ENCODE assay signal across 14 mouse cellular contexts in the genomic region with DNA sequence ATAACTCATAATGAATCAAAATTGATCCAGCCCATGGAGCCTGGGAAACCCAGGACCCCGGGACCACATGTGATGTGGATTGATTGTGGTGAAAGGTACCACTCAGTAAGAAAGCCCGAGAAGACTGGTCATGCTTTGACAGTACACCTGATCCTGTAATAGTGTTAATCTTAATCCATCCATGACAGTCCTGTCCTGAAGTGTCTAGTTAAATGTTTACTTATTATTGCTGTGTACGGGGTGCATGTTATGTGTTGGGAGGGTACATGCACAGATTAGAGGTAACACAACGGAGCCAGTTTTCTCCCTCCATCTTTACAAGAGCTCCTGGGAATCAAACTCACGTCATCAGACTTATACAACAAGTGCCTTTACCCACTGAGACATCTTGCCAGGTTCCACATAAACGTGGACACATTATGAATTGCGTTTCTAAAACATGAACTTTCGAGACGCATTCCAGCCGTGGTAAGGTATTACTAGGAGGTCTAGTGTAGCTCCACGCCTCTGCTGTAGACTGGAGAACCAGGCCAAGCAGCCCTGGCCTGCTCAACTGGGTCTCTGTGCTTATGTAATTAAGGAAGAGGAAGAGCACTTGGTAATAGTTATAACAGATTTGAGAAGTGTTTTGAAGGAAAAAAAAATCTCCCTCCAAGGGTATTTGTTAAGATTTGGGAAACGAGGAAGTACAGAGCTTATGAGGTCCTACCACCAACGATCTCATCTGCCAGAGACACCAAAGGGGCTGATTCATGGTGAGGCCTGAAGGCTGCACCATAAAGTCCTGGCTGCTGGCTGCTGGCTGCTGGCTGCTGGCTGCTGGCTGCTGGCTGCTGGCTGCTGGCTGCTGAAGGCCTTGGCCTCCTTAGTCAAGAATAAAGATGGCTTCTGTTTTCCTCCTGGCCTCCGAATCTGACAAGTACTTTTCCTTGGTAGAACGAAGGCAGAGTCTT. TPM values are rescaled to one million over a fixed set of nuclear protein-coding genes. Genes with fewer than 3 reads are reported as not detected.
A peak's percentile ranks its signal among the peaks of the same experiment; 100 is the strongest.
DNase-seq lines count a peak whose midpoint lies in the region; ATAC-seq and TF ChIP-seq lines count a peak whose summit lies in the region.
"Had no signal": no experiment of that assay in that cellular context is flagged by ENCODE, and none has a peak within 500 bp of the region (broad histone marks: within the 10 kb centered on the region; RNA-seq: fewer than 3 reads in every experiment).

No protein-coding gene starts in this region.

- H3K27ac ChIP-seq in forebrain, embryonic 10.5 days: peak overlapping the region; percentile 65
- H3K27ac ChIP-seq in forebrain, postnatal 0 days (ENCODE audit: low read depth, low read length): no peak overlapping the region
- H3K27ac ChIP-seq in liver, adult 2 months (replicated peaks; ENCODE audit: insufficient read depth, low read depth, low read length): no peak overlapping the region
- no peak overlapping the region for H3K27ac ChIP-seq in liver, embryonic 11.5 days (ENCODE audit: low read depth, low read length)
- H3K27ac ChIP-seq: hindbrain, embryonic 14.5 days; liver, embryonic 15.5 days had no signal

- no peak overlapping the region for H3K9ac ChIP-seq in forebrain, postnatal 0 days
- H3K9ac ChIP-seq in liver, adult 2 months (ENCODE audit: low read depth, low read length): no peak overlapping the region
- no peak overlapping the region for H3K9ac ChIP-seq in liver, embryonic 11.5 days (ENCODE audit: low read depth, low read length)
- H3K9ac ChIP-seq: hindbrain, embryonic 14.5 days; liver, embryonic 15.5 days had no signal

- TF ChIP-seq POLR2A in liver, adult 2 months (IDR thresholded peaks at IDR 0.05; ENCODE audit: extremely low read depth, insufficient read depth, low read length): no peak

- no peak for ATAC-seq in forebrain, postnatal 0 days
- ATAC-seq in liver, embryonic 11.5 days (replicated peaks; ENCODE audit: low FRiP score): no peak
- ATAC-seq in hematopoietic stem cell, adult 5-6 weeks (replicated peaks in 1 of 2; ENCODE audit: insufficient read depth in 1 of 2, low FRiP score in 2 of 2, low TSS enrichment in 1 of 2, low read depth in 1 of 2, poor library complexity in 2 of 2, severe bottlenecking in 2 of 2): peak; percentile 56 to 61
- peak; percentile 76 for ATAC-seq in megakaryocyte progenitor cell, adult 5-6 weeks (replicated peaks; ENCODE audit: poor library complexity)

- no peak overlapping the region for H3K4me3 ChIP-seq in forebrain, embryonic 10.5 days
- no peak overlapping the region for H3K4me3 ChIP-seq in forebrain, postnatal 0 days (ENCODE audit: low read depth, low read length)
- no peak overlapping the region for H3K4me3 ChIP-seq in liver, adult 2 months (ENCODE audit: insufficient read depth, low read depth, low read length)
- H3K4me3 ChIP-seq in liver, embryonic 11.5 days (ENCODE audit: low read depth, low read length): no peak overlapping the region
- H3K4me3 ChIP-seq: erythroblast, embryonic 14.5 days; liver, embryonic 15.5 days; megakaryocyte, embryonic 14.5 days had no signal

- no peaks in the 10 kb centered on the region for H3K36me3 ChIP-seq in forebrain, embryonic 10.5 days (replicated peaks)
- H3K36me3 ChIP-seq in forebrain, postnatal 0 days (ENCODE audit: insufficient read depth): no peaks in the 10 kb centered on the region
- no peaks in the 10 kb centered on the region for H3K36me3 ChIP-seq in liver, adult 2 months (ENCODE audit: control insufficient read depth, insufficient read depth, low read length)
- H3K36me3 ChIP-seq in liver, embryonic 11.5 days (ENCODE audit: control insufficient read depth, insufficient read depth, low read length): no peaks in the 10 kb centered on the region
- H3K36me3 ChIP-seq: liver, embryonic 15.5 days had no signal

- no peak for TF ChIP-seq CTCF in forebrain, postnatal 0 days (IDR thresholded peaks at IDR 0.05; ENCODE audit: low read depth)
- no peak for TF ChIP-seq CTCF in liver, adult 2 months (IDR thresholded peaks at IDR 0.05; ENCODE audit: low read depth, low read length)

- 90% methylated on average over 15 of the region's 15 CpGs for WGBS in forebrain, embryonic 10.5 days
- 88% methylated on average over 15 of the region's 15 CpGs for WGBS in forebrain, postnatal 0 days
- WGBS in liver, adult 2 months: 83% methylated on average over 15 of the region's 15 CpGs
- 76% methylated on average over 15 of the region's 15 CpGs for WGBS in liver, embryonic 11.5 days

- no peaks in the 10 kb centered on the region for H3K27me3 ChIP-seq in forebrain, embryonic 10.5 days (ENCODE audit: poor library complexity, severe bottlenecking)
- H3K27me3 ChIP-seq in forebrain, postnatal 0 days (ENCODE audit: insufficient read depth, low read length): no peaks in the 10 kb centered on the region
- peaks cover 15% of the 10 kb centered on the region for H3K27me3 ChIP-seq in liver, adult 2 months (ENCODE audit: control insufficient read depth, insufficient read depth, low read length)
- H3K27me3 ChIP-seq in liver, embryonic 11.5 days (replicated peaks; ENCODE audit: control insufficient read depth, insufficient read depth, low read length): no peaks in the 10 kb centered on the region
- H3K27me3 ChIP-seq: liver, embryonic 15.5 days had no signal

- H3K4me2 ChIP-seq in forebrain, postnatal 0 days (ENCODE audit: low read depth): no peak overlapping the region
- H3K4me2 ChIP-seq in liver, embryonic 11.5 days: no peak overlapping the region
- H3K4me2 ChIP-seq: hindbrain, embryonic 14.5 days; liver, embryonic 15.5 days had no signal

- no peak for DNase-seq in forebrain, embryonic 10.5 days (ENCODE audit: extremely low spot score, low spot score)
- no peak for DNase-seq in forebrain, postnatal 0 days
- peak; percentile 20 for DNase-seq in liver, adult 2 months (ENCODE audit: extremely low read depth, low read depth, low spot score)
- DNase-seq in liver, embryonic 11.5 days (ENCODE audit: low spot score): no peak
- DNase-seq in spleen, postnatal 4 days (ENCODE audit: low spot score in 2 of 2): no peak
- no peak for DNase-seq in cerebellum, adult 8-10 months
- DNase-seq: cerebellum, adult 11-12 months; thymus, postnatal 14 days had no signal

- H3K4me1 ChIP-seq in forebrain, embryonic 10.5 days: peaks cover 15% of the 10 kb centered on the region
- no peaks in the 10 kb centered on the region for H3K4me1 ChIP-seq in forebrain, postnatal 0 days (ENCODE audit: insufficient read depth)
- H3K4me1 ChIP-seq in liver, adult 2 months (ENCODE audit: control insufficient read depth, insufficient read depth, low read length): no peaks in the 10 kb centered on the region; the same call in 1 of the 2 replicates
- H3K4me1 ChIP-seq in liver, embryonic 11.5 days (replicated peaks; ENCODE audit: control insufficient read depth, insufficient read depth, low read length): no peaks in the 10 kb centered on the region

- H3K9me3 ChIP-seq in forebrain, embryonic 10.5 days: no peaks in the 10 kb centered on the region
- H3K9me3 ChIP-seq in forebrain, postnatal 0 days (ENCODE audit: low read length): no peaks in the 10 kb centered on the region
- H3K9me3 ChIP-seq in liver, embryonic 11.5 days (ENCODE audit: control insufficient read depth, low read length): no peaks in the 10 kb centered on the region
- H3K9me3 ChIP-seq: liver, embryonic 15.5 days had no signal

- no peaks in the 10 kb centered on the region for H3K79me2 ChIP-seq in liver, adult 2 months (ENCODE audit: control insufficient read depth, insufficient read depth, low read length)

RNA-seq across cellular contexts. Expression of a gene that starts 37.3 kb away (rescaled TPM):
- polyA plus RNA-seq in forebrain, embryonic 10.5 days (2016; fragmentation: Nextera tagmentation; extraction: Ambion mirVana): 18.5 and 19.4 TPM in 2 replicates
- total RNA-seq in forebrain, postnatal 0 days (2014; rRNA removed): 34.7 and 40.7 TPM in 2 replicates
- 30.6 and 33.4 TPM in 2 replicates for polyA plus RNA-seq in forebrain, postnatal 0 days (2015; fragmentation: Nextera tagmentation; extraction: Ambion mirVana)
- 40.6 and 44.0 TPM in 2 replicates for total RNA-seq in liver, adult 2 months (2014; rRNA removed)
- polyA plus RNA-seq in liver, adult 2 months (2012; rRNA removed): 32.8 and 62.5 TPM in 2 replicates
- polyA plus RNA-seq in liver, embryonic 11.5 days (2014; fragmentation: Nextera tagmentation; extraction: Ambion mirVana): 0.64 and 0.68 TPM in 2 replicates
- total RNA-seq in hematopoietic stem cell, adult 5-6 weeks (2017): 0.94 TPM in 1 of 2 replicates, not detected in the other
- total RNA-seq in megakaryocyte progenitor cell, adult 5-6 weeks (2015): 0.10 and 0.22 TPM in 2 replicates
- total RNA-seq in megakaryocyte progenitor cell, adult 5-6 weeks (2017): 0.20 TPM in 1 of 2 replicates, not detected in the other
- polyA plus RNA-seq: erythroblast, embryonic 14.5 days had no signal

RNA-seq across cellular contexts. Expression of a gene that starts 37.8 kb away (rescaled TPM):
- 60.7 and 76.1 TPM in 2 replicates for polyA plus RNA-seq in forebrain, embryonic 10.5 days (2016; fragmentation: Nextera tagmentation; extraction: Ambion mirVana)
- total RNA-seq in forebrain, postnatal 0 days (2014; rRNA removed): 155 and 161 TPM in 2 replicates
- 68.5 and 75.2 TPM in 2 replicates for polyA plus RNA-seq in forebrain, postnatal 0 days (2015; fragmentation: Nextera tagmentation; extraction: Ambion mirVana)
- total RNA-seq in liver, adult 2 months (2014; rRNA removed): 52.6 and 55.7 TPM in 2 replicates
- polyA plus RNA-seq in liver, adult 2 months (2012; rRNA removed): 33.7 and 38.2 TPM in 2 replicates
- polyA plus RNA-seq in liver, embryonic 11.5 days (2014; fragmentation: Nextera tagmentation; extraction: Ambion mirVana): 52.2 and 56.5 TPM in 2 replicates
- 146 and 178 TPM in 2 replicates for total RNA-seq in hematopoietic stem cell, adult 5-6 weeks (2017)
- 125 and 140 TPM in 2 replicates for total RNA-seq in megakaryocyte progenitor cell, adult 5-6 weeks (2015)
- 169 and 175 TPM in 2 replicates for total RNA-seq in megakaryocyte progenitor cell, adult 5-6 weeks (2017)

Comparison
In these comparisons a context has a peak if more than half of its experiments do, and no peak if none do; other contexts are left out.
1. ATAC-seq: peak in hematopoietic stem cell, adult 5-6 weeks (2 of 2) and megakaryocyte progenitor cell, adult 5-6 weeks (single experiment); none in forebrain, postnatal 0 days (single experiment) and liver, embryonic 11.5 days (single experiment).
2. RNA of a gene that starts 37.3 kb away (total RNA-seq): 40.6 to 44.0 TPM in liver, adult 2 months and 34.7 to 40.7 TPM in forebrain, postnatal 0 days; 0.10 to 0.22 TPM in megakaryocyte progenitor cell, adult 5-6 weeks and 0.94 TPM in hematopoietic stem cell, adult 5-6 weeks; every median in the first group is over 10 times any median in the second.